Mouse (Mus musculus): ENCODE measurements at regions not wholly inside any gene's neighbourhood (a gene's known extent, or its start where the extent isn't known, plus 50 kb on each side); places are given as distances from the start of the nearest gene placed in this dataset.

GRCm38 (mm10) chr2:78972288-78973117 is 104.6 kb downstream of the Ube2e3 start:
- DNase-seq (ENCODE audit: inconsistent age in 2 of 2, low spot score in 1 of 2) = no peak

DNA sequence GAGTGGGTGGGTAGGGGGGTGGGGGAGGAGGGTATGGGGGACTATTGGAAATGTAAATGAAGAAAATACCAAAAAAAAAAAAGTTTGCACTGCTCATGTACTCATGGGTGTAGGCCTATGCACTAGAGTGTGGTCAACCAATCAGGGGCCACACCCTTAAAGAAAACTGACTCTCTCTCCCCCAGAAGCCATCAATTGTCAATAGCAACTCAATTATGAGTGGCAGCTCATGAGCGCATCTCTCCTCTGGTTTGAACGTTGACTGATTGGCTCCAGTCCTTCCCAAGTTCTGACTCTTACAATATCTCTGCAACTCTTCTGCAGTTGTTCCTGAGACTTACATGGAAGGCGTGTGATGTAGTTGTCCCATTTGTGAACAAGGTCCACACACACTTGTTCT is 105.9 kb downstream of the Ube2e3 start:
- DNase-seq (ENCODE audit: inconsistent age in 2 of 2, low spot score in 1 of 2) = no peak

- DNase-seq (ENCODE audit: inconsistent age in 2 of 2, low spot score in 1 of 2) = no peak
These were observed 106.9 kb downstream of the Ube2e3 start for GRCm38 (mm10) chr2:78974683-78975392.

GRCm38 (mm10) chr2:78975393-78975774 is 107.5 kb downstream of the Ube2e3 start:
- DNase-seq (ENCODE audit: inconsistent age in 2 of 2, low spot score in 1 of 2) = no peak

GRCm38 (mm10) chr2:78976084-78976483 is 108.2 kb downstream of the Ube2e3 start:
- DNase-seq (ENCODE audit: inconsistent age in 2 of 2, low spot score in 1 of 2) = no peak

GRCm38 (mm10) chr2:78977632-78978397 is 109.9 kb downstream of the Ube2e3 start:
- DNase-seq (ENCODE audit: inconsistent age in 2 of 2, low spot score in 1 of 2) = peak in 1 of 2 experiments; percentile 68

GRCm38 (mm10) chr2:78980019-78980418 is 112.1 kb downstream of the Ube2e3 start:
- no peak for DNase-seq (ENCODE audit: inconsistent age in 2 of 2, low spot score in 1 of 2)

GRCm38 (mm10) chr2:78980661-78981229 is 112.8 kb downstream of the Ube2e3 start:
- DNase-seq (ENCODE audit: inconsistent age in 2 of 2, low spot score in 1 of 2) = peak; percentile 52 to 72

DNA sequence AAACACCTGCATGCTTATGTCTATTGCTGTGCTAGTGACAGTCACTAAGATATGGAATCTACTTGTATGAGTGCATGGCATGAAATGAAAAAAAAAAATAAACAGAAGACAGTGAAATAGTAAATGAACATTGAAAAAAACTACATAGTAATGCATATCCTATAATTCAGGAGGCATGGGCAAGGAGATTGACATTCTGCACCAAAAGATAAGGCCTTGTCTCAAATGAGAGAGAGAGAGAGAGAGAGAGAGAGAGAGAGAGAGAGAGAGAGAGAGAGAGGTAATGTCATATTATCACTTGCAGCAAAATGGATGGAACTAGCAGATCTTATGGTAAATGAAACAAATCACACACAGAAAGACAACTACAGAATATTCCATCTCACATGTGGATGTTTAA is 115.4 kb downstream of the Ube2e3 start:
- DNase-seq (ENCODE audit: inconsistent age in 2 of 2, low spot score in 1 of 2) = no peak

- no peak for DNase-seq (ENCODE audit: inconsistent age in 2 of 2, low spot score in 1 of 2)
These were observed 116.1 kb downstream of the Ube2e3 start for GRCm38 (mm10) chr2:78983944-78984498.

GRCm38 (mm10) chr2:78986984-78987383 is 119.1 kb downstream of the Ube2e3 start:
- no peak for DNase-seq (ENCODE audit: inconsistent age in 2 of 2, low spot score in 1 of 2)

DNA sequence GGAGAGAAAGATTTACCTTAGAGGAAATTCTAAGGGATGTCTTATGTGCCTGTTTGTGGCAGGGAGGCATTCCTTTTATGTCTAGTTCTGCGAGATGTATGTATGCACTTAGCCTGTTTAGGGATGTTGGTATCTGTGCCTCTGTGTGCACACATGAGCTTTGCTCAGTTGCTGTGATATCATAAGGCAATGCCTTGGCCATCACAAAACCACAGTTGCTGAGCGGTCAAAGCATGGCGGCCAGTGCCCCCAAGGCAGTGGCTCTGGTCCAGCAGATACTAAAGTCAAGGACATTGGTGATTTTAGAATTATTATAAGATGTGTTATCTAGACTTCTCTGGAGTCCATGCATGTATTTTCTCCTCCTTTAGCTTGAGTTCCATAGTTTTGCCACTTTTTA is 119.5 kb downstream of the Ube2e3 start:
- no peak for DNase-seq (ENCODE audit: inconsistent age in 2 of 2, low spot score in 1 of 2)

DNA sequence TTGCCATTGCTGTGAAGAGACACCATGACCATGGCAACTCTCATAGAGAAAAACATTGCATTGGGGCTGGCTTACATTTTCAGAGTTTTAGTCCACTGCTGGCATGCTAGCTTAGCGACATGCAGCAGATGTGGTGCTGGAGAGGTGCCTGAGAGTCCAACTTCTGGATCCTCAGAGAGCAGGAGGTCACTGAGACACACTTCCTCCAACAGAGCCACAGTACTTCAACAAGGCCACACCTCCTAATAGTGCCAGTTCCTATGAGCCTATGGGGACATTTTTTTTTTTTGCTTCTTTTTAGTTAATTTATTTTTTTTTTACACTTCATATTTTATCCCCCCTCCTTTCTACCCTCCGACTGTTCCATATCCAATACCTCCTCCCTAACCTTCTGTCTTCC is 120.3 kb downstream of the Ube2e3 start:
- DNase-seq (ENCODE audit: inconsistent age in 2 of 2, low spot score in 1 of 2) = no peak

DNA sequence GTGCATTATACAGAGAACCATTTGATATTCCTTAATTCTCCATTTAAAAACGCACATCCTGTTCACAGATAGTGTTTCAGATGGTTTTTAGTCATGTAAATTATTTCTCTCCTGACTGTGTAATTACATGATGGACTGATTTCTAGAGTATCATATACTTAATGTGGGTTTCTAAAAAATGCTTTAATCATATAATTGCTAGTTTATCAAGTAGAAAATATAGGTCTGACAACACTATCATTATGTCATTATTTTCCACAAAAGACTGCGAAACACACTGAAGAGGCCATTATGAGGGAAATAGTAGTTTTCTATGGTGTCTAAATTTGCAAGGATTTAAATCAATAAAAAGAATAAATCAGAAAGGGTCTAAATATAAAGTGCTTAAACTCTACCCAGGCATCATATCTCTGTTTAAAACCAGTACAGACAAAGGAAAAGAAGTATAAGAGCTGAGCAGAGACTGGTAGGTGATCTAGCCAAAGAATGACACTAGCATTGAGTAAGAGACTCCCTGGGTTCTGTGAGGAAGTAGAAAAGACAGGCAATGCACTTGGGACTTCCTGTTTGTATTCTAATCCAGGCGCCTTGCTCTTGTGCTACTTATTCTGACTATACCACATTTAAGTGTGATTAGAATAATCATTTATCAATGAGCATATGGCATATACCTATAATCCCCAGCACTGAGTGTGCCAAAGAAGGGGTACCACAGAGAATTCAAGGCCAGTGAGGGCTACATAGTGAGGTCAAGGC is 127.1 kb downstream of the Ube2e3 start:
- no peak for DNase-seq (ENCODE audit: inconsistent age in 2 of 2, low spot score in 1 of 2)

DNA sequence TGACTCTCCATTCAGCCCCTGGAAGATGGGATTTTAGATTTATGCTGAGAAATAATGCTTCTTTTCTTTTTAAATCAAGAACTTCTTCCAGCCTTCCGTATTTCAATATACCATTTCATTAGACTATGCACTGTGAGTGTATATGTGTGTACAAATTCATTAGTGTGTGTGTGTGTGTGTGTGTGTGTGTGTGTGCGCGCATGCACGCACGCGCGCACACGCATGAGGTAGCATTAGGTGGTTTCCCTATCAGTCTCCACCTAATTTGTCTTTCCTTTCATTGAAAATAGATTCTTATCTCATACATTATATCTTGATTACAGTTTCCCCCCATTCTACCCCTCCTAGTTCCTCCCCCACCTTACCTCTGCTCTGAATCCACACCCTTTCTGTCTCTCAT is 130.7 kb downstream of the Ube2e3 start:
- DNase-seq (ENCODE audit: inconsistent age in 2 of 2, low spot score in 1 of 2) = no peak

DNA sequence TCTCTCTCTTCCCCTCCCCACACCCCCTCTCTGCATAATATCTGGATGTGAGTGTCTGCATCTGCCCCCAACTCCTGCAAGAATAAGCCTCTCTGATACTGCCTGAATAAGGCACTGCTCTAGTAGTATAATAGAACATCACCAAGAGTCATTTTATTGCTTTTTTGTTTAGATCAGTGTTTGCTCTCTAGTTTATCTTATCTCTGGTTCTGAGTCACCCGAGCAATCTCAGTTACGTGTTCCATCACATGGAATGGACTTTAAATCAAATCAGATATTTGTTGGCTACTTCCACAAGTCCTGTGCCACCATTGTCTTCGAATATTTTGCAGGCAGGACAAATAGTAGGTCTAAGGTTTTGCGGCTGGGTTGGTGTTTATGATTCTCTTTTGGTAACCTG is 131.5 kb downstream of the Ube2e3 start:
- peak in 1 of 2 experiments; percentile 55 for DNase-seq (ENCODE audit: inconsistent age in 2 of 2, low spot score in 1 of 2)

DNA sequence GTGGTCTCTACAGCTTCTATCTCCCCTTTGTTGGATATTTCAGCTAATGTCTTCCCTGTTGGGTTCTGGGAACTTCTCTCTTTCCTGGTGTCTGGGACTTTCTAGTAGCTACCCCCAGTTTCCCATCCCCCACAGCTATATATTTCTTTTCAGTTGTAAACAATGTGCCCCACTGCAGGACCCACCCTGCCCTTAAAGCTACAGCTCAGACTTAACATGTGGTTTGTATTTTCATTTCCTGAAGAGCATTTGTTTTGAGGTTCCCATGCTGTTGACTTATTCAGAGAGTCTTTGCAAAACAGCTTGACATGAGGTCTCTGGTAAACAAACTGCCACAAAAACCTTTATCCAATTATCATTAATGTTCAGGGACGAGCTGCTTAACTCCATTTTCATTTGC is 136.9 kb downstream of the Ube2e3 start:
- no peak for DNase-seq (ENCODE audit: inconsistent age in 2 of 2, low spot score in 1 of 2)

GRCm38 (mm10) chr2:79008642-79009041 is 140.7 kb downstream of the Ube2e3 start:
- DNase-seq (ENCODE audit: inconsistent age in 2 of 2, low spot score in 1 of 2) = peak in 1 of 2 experiments; percentile 32

DNA sequence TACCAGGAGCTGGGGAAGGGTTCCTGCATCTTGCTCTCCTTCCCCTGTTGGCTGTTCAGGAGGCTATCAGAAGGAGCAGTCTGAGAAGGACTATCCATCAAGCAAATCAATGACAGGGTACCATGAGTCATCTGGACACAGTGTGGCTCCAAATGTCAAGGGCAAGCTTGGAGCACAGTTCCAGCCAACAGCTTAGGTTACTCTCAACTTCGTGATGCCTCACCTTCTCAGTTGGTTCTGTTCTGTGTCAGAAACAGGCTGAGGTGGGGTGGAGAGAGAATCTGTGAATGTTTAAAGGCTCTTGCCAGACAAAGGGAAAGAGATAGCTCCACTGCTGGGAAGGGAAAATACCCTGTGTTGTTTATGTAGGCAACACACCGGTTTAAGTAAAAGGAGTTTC is 141.9 kb downstream of the Ube2e3 start:
- DNase-seq (ENCODE audit: inconsistent age in 2 of 2, low spot score in 1 of 2) = peak; percentile 87 to 92

- DNase-seq (ENCODE audit: inconsistent age in 2 of 2, low spot score in 1 of 2) = peak in 1 of 2 experiments; percentile 66
These were observed 142.3 kb downstream of the Ube2e3 start for GRCm38 (mm10) chr2:79010273-79010672.
